Mouse (Mus musculus) CD4-positive, CD25-positive, alpha-beta regulatory T cell, adult 2 months (primary cell): ENCODE data around the gene Cnksr1.
A peak's percentile ranks its signal among the peaks of the same experiment; 100 is the strongest.

Experiments used
- DNase-seq: peaks from one replicate; pipeline ENCODE4 v3.0.0-alpha.2; 2012; ENCODE audit warnings: low read depth, low spot score

The Cnksr1 gene

GRCm38 (mm10) chr4:134252911-134253721, 14.9 kb upstream of the Cnksr1 start:
- no peak for DNase-seq

- DNase-seq = no peak
Observed at GRCm38 (mm10) chr4:134252131-134252910, 14.1 kb upstream of the Cnksr1 start.

GRCm38 (mm10) chr4:134251241-134252130, 13.3 kb upstream of the Cnksr1 start:
- DNase-seq = peak; percentile 59

GRCm38 (mm10) chr4:134250930-134251240, 12.7 kb upstream of the Cnksr1 start:
- DNase-seq = no peak

GRCm38 (mm10) chr4:134250116-134250929, 12.1 kb upstream of the Cnksr1 start:
- DNase-seq = no peak

- peak; percentile 86 for DNase-seq
Observed at GRCm38 (mm10) chr4:134249651-134250050, 11.5 kb upstream of the Cnksr1 start.

- peak; percentile 15 for DNase-seq
Observed at GRCm38 (mm10) chr4:134246719-134247258, 8.6 kb upstream of the Cnksr1 start, which contains the start of gene Gm30191. Gene Gm30191 (plus strand): TSS chr4:134246935.

GRCm38 (mm10) chr4:134246256-134246655, 8.1 kb upstream of the Cnksr1 start:
- peak; percentile 7 for DNase-seq

GRCm38 (mm10) chr4:134245148-134245843, 7.1 kb upstream of the Cnksr1 start, which contains the start of gene Zfp593:
Gene Zfp593 (minus strand): TSS chr4:134245592.
- DNase-seq = peak; percentile 96

- peak; percentile 8 for DNase-seq
Observed at GRCm38 (mm10) chr4:134243516-134244250, 5.5 kb upstream of the Cnksr1 start, which contains the start of gene E130218I03Rik. Gene E130218I03Rik (plus strand): TSS chr4:134243662.

GRCm38 (mm10) chr4:134238686-134239085, 487 bp upstream of the Cnksr1 start:
- no peak for DNase-seq

GRCm38 (mm10) chr4:134237582-134238278, 469 bp downstream of the Cnksr1 start:
- no peak for DNase-seq

- DNase-seq = no peak
Observed at GRCm38 (mm10) chr4:134234876-134235275, 3.3 kb downstream of the Cnksr1 start.

GRCm38 (mm10) chr4:134230431-134230830, 7.8 kb downstream of the Cnksr1 start:
- DNase-seq = no peak

- DNase-seq = no peak
Observed at GRCm38 (mm10) chr4:134227194-134227593, 11.0 kb downstream of the Cnksr1 start, which contains the start of gene Catsper4. Gene Catsper4 (minus strand): TSS chr4:134227383.

GRCm38 (mm10) chr4:134222793-134223600, 15.2 kb downstream of the Cnksr1 start:
- no peak for DNase-seq

- no peak for DNase-seq
Observed at GRCm38 (mm10) chr4:134206488-134207053, 31.6 kb downstream of the Cnksr1 start.
